Mouse (Mus musculus) adrenal gland, postnatal 10 days (tissue): ENCODE data around the gene Olfr298. TPM values are rescaled to one million over a fixed set of nuclear protein-coding genes. Genes with fewer than 3 reads are reported as not detected.

Source experiments
- DNase-seq: peaks from one replicate; pipeline ENCODE4 v3.0.0; 2021; ENCODE audit warnings: mixed read lengths
- long read RNA-seq, 2 experiments: library from polyadenylated mRNA; stranded (forward); transcript quantifications; one replicate each; pipeline ENCODE4 v2.0.0; 2021
- total RNA-seq, 2 experiments: library from RNA; stranded (reverse); gene quantifications; 2 replicates each; pipeline ENCODE4 v1.2.3; 2021

Olfr298 gene
- not detected for total RNA-seq
- long read RNA-seq, experiment 1 = 0 reads
- long read RNA-seq, experiment 2 = 0 reads

DNA sequence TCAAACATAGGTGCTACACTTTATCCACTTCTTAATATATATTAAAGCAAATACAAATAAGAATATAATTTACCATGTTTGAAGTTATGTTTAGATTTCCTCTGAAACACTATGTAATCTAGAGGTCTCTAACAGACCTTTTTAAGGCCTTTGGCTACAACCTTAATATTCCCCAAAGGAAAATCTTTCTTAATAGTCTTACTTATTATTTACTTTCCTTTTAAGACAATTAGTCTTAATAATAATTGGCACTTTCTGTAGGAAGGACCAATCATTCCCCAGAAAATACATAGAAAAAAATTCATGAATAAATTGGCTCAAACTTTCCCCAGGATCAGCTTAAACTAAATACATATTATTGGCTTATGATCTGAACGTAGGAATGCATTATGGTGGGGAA, at the start of gene Olfr298:
Gene Olfr298, minus strand, starts transcription at position 101 of the 400 bp plus-strand sequence.
- no peak for DNase-seq

DNA sequence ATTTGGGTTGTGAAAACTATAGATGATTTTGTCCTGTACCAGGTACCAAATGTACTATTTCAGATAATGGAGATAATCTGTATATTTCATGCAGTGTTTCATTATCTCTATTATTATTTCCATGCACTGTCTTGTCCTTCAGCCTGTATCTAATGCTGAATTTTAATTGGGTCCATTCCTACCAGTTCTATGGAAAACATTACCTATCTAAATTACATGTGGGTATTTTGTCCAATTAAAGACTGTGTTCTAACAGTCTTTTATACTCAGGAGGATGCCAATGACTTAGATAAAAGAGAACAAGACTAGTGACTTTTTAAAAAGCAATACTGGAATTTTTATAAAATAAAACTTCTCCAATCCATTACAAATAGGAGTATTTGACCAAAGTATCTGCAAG, 27.4 kb upstream of the Olfr298 start, which contains the start of gene Olfr297:
Gene Olfr297, plus strand, starts transcription at position 301 of the 400 bp plus-strand sequence.
- DNase-seq = no peak

- DNase-seq = no peak
These were observed 32.7 kb downstream of the Olfr298 start, which contains the start of gene Olfr299 for GRCm38 (mm10) chr7:86459621-86460020. TSS of gene Olfr299 (plus strand) at chr7:86459921.

Other genes starting within 250 kb of the Olfr298 start
- gene Vmn2r76, start 246.2 kb downstream of the Olfr298 start, total RNA-seq = not detected
- not detected for gene Olfr310, start 215.3 kb downstream of the Olfr298 start, total RNA-seq
- not detected for gene Olfr309, start 178.8 kb downstream of the Olfr298 start, total RNA-seq
- gene Olfr308, start 166.9 kb downstream of the Olfr298 start, total RNA-seq = not detected
- not detected for gene Olfr307, start 154.9 kb downstream of the Olfr298 start, total RNA-seq
- gene Olfr305, start 125.6 kb downstream of the Olfr298 start, total RNA-seq = not detected
- not detected for gene Olfr304, start 105.8 kb downstream of the Olfr298 start, total RNA-seq
- gene Olfr303, start 94.7 kb downstream of the Olfr298 start, total RNA-seq = not detected
- gene Olfr301, start 88.6 kb downstream of the Olfr298 start, total RNA-seq = not detected
- not detected for gene Olfr299, start 32.6 kb downstream of the Olfr298 start, total RNA-seq
- not detected for gene Olfr297, start 27.5 kb upstream of the Olfr298 start, total RNA-seq
- gene Olfr295, start 91.4 kb upstream of the Olfr298 start, total RNA-seq = not detected
- not detected for gene Olfr294, start 124.2 kb upstream of the Olfr298 start, total RNA-seq
- not detected for gene Olfr293, start 156.6 kb upstream of the Olfr298 start, total RNA-seq
- not detected for gene Olfr292, start 195.8 kb upstream of the Olfr298 start, total RNA-seq